Mouse (Mus musculus) midbrain, postnatal 0 days (tissue): ENCODE data around the gene Cers3. TPM values are rescaled to one million over a fixed set of nuclear protein-coding genes. Genes with fewer than 3 reads are reported as not detected.

Experiments
- ATAC-seq: fragments of 200-750 bp; cut with Nextera tagmentation; 2 replicates; pipeline ENCODE4 v1.8.0; 2017; ENCODE audit warnings: moderate number of reproducible peaks, mild to moderate bottlenecking, moderate TSS enrichment, moderate library complexity; ENCODE audit not compliant: low FRiP score
- DNase-seq: peaks from one replicate; pipeline ENCODE4 v3.0.0-alpha.2; 2015; ENCODE audit warnings: low spot score
- H3K27ac ChIP-seq: fragments of 300-500 bp; sonication (generic); 2 replicates; pipeline ENCODE4 v1.5.1; 2014; ENCODE audit warnings: low read depth, mild to moderate bottlenecking, low read length, mixed read lengths
- H3K27me3 ChIP-seq: fragments of 300-500 bp; sonication (generic); 2 replicates; pipeline ENCODE4 v1.6.1; 2014; ENCODE audit warnings: low read length, control low read depth, mixed read lengths; ENCODE audit not compliant: insufficient read depth
- H3K36me3 ChIP-seq: fragments of 300-500 bp; sonication (generic); 2 replicates; pipeline ENCODE4 v1.6.1; 2014; ENCODE audit warnings: low read length, control low read depth, mixed read lengths; ENCODE audit not compliant: insufficient read depth
- H3K4me1 ChIP-seq: fragments of 300-500 bp; sonication (generic); 2 replicates; pipeline ENCODE4 v1.6.1; 2014; ENCODE audit warnings: mild to moderate bottlenecking, control low read depth, antibody characterized with exemption, low read length, mixed read lengths; ENCODE audit not compliant: insufficient read depth
- H3K4me2 ChIP-seq: fragments of 300-500 bp; sonication (generic); 2 replicates; pipeline ENCODE4 v1.6.1; 2014; ENCODE audit warnings: low read depth, mild to moderate bottlenecking, low read length, mixed read lengths; ENCODE audit not compliant: poor library complexity, severe bottlenecking
- H3K4me3 ChIP-seq: fragments of 300-500 bp; sonication (generic); 2 replicates; pipeline ENCODE4 v1.5.1; 2014; ENCODE audit warnings: low read depth, mild to moderate bottlenecking, low read length, moderate library complexity
- H3K9ac ChIP-seq: fragments of 300-500 bp; sonication (generic); replicated peaks from 2 replicates; pipeline ENCODE4 v1.6.1; 2014; ENCODE audit warnings: mild to moderate bottlenecking, low read length, moderate library complexity, mixed read lengths; ENCODE audit not compliant: poor library complexity, severe bottlenecking
- H3K9me3 ChIP-seq: fragments of 300-500 bp; sonication (generic); 2 replicates; pipeline ENCODE4 v1.6.1; 2016; ENCODE audit warnings: low read length, control low read depth
- CTCF ChIP-seq: IDR thresholded peaks from 2 replicates; pipeline ENCODE4 v1.5.1; 2016; ENCODE audit warnings: antibody characterized with exemption, mild to moderate bottlenecking
- WGBS: fragments of 180-500 bp; shearing (Covaris S2); extraction: QIAGEN DNeasy Blood & Tissue Kit; methylation state at CpG from one replicate; pipeline ENCODE4 v1.1.7; 2014; 5-methylcytosine and 5-hydroxymethylcytosine counted together
- polyA plus RNA-seq: library from polyadenylated mRNA; unstranded; fragments of >200 nt; fragmentation: Nextera tagmentation; extraction: Ambion mirVana; gene quantifications from 2 replicates; pipeline ENCODE4 v1.2.1, GENCODE M21; 2015
- total RNA-seq: library from RNA; depleted of rRNA; stranded (reverse); fragments of >200 nt; gene quantifications from 2 replicates; pipeline ENCODE4 v1.2.3, GENCODE M21; 2014; rRNA removed

The Cers3 gene
- total and polyA plus RNA-seq, 2 experiments from 2014 or later: 0.70 to 1.3 TPM

GRCm38 (mm10) chr7:66867719-66868501 is 124.6 kb downstream of the Cers3 start:
- no peaks in the 10 kb centered on the region for H3K36me3 ChIP-seq
- H3K27ac ChIP-seq: no peak overlapping the region
- H3K9me3 ChIP-seq: no peaks in the 10 kb centered on the region
- no peaks in the 10 kb centered on the region for H3K27me3 ChIP-seq
- no peak overlapping the region for H3K9ac ChIP-seq
- no peak overlapping the region for H3K4me3 ChIP-seq
- no peaks in the 10 kb centered on the region for H3K4me1 ChIP-seq
- no peak for ATAC-seq
- TF ChIP-seq CTCF: no peak
- H3K4me2 ChIP-seq: no peak overlapping the region
- peak; percentile 73 for DNase-seq
- 42% methylated on average over 13 of the region's 13 CpGs for WGBS

DNA sequence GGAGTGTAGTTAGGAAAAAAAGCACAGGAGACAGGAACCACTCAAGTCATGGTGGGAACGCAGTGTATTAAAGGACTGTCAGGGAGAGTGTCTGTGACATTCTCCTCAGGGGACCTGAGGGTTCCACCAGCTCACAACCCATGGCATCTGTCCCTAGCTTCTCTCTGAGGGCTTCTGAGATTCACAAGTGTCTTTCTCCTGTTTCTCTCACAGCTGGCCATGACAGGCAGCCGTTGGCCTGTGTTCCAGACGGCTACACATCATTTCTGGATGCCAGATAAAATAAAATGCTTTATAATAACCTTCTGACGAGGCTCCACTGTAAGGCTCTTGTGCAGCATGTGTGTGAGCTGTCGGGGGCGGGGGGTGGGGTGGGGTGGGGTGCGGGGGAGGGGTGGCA is 128.2 kb downstream of the Cers3 start:
- 58% methylated on average over 7 of the region's 7 CpGs for WGBS
- DNase-seq (no peak), ATAC-seq (no peak)
- Histone ChIP-seq H3K36me3 (no peaks in the 10 kb centered on the region), H3K27me3 (no peaks in the 10 kb centered on the region), H3K4me2 (no peak overlapping the region), H3K4me1 (no peaks in the 10 kb centered on the region), H3K9me3 (no peaks in the 10 kb centered on the region), H3K9ac (no peak overlapping the region), H3K27ac (no peak overlapping the region), H3K4me3 (no peak overlapping the region)
- no peak for TF ChIP-seq CTCF

GRCm38 (mm10) chr7:66871940-66872511 is 128.7 kb downstream of the Cers3 start:
- Histone ChIP-seq H3K27ac (no peak overlapping the region), H3K9me3 (no peaks in the 10 kb centered on the region), H3K4me2 (no peak overlapping the region), H3K27me3 (no peaks in the 10 kb centered on the region), H3K4me3 (no peak overlapping the region), H3K4me1 (no peaks in the 10 kb centered on the region), H3K9ac (no peak overlapping the region), H3K36me3 (no peaks in the 10 kb centered on the region)
- DNase-seq (no peak), ATAC-seq (no peak)
- TF ChIP-seq CTCF: no peak
- WGBS: 60% methylated on average over 14 of the region's 14 CpGs

DNA sequence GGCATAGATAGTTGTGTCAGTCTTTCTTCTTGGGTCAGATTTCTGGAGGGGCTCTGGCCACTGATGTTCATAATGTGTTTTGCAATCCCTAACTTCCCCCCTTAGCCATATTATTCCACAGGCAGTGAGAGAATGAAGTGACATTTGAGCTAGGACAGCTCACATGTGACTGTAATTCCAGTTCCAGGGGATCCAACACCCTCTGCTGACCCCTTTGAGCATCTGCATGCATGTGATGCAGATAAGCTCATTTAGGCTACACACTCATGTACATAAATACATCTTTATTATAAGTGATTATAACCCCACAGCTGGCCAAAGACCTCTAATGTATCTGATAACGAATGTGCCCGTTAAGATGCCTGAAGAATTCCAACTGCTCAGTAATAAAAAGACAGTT is 129.9 kb downstream of the Cers3 start:
- ATAC-seq (no peak), DNase-seq (no peak)
- Histone ChIP-seq H3K9ac (no peak overlapping the region), H3K4me1 (no peaks in the 10 kb centered on the region), H3K9me3 (no peaks in the 10 kb centered on the region), H3K4me3 (no peak overlapping the region), H3K4me2 (no peak overlapping the region), H3K27me3 (no peaks in the 10 kb centered on the region), H3K36me3 (no peaks in the 10 kb centered on the region), H3K27ac (no peak overlapping the region)
- TF ChIP-seq CTCF: no peak
- WGBS: 85% methylated on average over 2 of the region's 2 CpGs

Other genes starting within 250 kb of the Cers3 start
- gene Asb7, start 53.9 kb upstream of the Cers3 start, total RNA-seq: 17.5 and 22.5 TPM in 2 replicates
- gene Asb7, start 53.9 kb upstream of the Cers3 start, polyA plus RNA-seq: 9.9 and 11.1 TPM in 2 replicates
- 12.9 and 19.6 TPM in 2 replicates for gene Lins1, start 53.6 kb upstream of the Cers3 start, total RNA-seq
- gene Lins1, start 53.6 kb upstream of the Cers3 start, polyA plus RNA-seq: 16.5 and 17.9 TPM in 2 replicates
- gene Adamts17, start 96.2 kb downstream of the Cers3 start, total RNA-seq: 13.0 and 16.9 TPM in 2 replicates
- 3.2 and 3.8 TPM in 2 replicates for gene Adamts17, start 96.2 kb downstream of the Cers3 start, polyA plus RNA-seq